Mouse (Mus musculus) ovary, postnatal 36 days (tissue): ENCODE data around the gene Slc9a8.

ENCODE experiments used
- DNase-seq: peaks from one replicate; pipeline ENCODE4 v3.0.0; 2022; ENCODE audit warnings: low spot score, mixed read lengths

The Slc9a8 gene

GRCm38 (mm10) chr2:167449331-167450275 lies 28.1 kb downstream of the Slc9a8 start:
- no peak for DNase-seq

DNA sequence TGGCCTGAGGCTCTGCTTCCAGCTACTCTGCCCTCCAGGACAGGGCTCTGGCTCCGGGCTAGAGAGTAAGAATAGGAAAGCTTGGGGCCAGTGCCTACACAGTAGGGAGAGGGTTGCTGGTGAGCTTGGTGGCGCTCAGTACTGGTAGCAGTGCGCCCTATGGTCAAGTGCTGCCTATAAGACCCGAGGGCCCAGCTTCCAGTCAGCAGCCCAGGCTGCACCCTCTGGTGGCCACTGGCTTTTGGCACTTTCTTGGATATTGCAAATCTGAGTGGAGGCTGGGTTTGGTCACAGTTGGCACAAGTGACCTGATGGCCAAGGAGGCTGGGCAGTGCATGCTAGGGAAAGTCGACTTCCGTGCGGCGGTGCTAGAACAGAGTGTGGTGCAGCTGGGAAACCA lies 29.1 kb downstream of the Slc9a8 start:
- DNase-seq = no peak

GRCm38 (mm10) chr2:167453814-167454213 lies 32.3 kb downstream of the Slc9a8 start:
- DNase-seq = no peak

DNA sequence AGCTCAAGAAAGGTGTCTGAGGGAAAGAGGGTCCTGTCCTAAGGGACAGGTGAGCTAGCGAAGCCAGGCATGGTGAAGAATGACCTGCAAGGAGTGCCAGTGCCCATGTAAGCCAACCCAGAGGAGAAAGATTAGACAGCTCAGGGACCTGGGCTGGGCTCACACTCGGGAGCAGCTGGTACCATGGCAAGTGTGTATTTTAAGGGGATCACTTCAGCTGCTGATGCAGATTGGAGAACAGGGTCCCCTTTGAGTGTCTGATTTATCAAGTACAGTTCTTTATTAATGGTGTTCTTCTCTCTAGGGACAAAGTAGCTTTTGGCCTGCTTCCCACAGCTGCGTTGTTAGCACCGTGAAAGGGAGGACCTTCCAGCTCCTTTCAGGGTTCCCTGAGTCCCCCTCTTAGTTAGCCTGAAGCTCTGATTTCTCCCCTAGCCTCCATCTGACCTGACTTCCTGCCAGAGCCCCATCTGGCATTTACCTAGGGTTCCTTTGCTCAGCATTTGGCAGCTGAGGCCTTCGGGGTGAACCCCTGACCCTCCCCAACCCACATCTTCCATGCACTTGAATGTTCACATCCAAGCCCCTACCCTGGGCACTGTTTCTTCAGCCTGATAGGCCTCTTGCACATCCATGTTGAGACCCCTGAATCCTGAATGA lies 35.0 kb downstream of the Slc9a8 start:
- DNase-seq = no peak

- no peak for DNase-seq
These were observed 35.7 kb downstream of the Slc9a8 start for GRCm38 (mm10) chr2:167457213-167457612.

GRCm38 (mm10) chr2:167458548-167458947 lies 37.0 kb downstream of the Slc9a8 start:
- no peak for DNase-seq

GRCm38 (mm10) chr2:167459071-167459865 lies 37.8 kb downstream of the Slc9a8 start:
- no peak for DNase-seq

- peak; percentile 68 for DNase-seq
These were observed 41.4 kb downstream of the Slc9a8 start for GRCm38 (mm10) chr2:167462954-167463353.

GRCm38 (mm10) chr2:167463802-167464201 lies 42.3 kb downstream of the Slc9a8 start:
- DNase-seq = no peak

- DNase-seq = no peak
These were observed 44.4 kb downstream of the Slc9a8 start for GRCm38 (mm10) chr2:167465951-167466350.

- DNase-seq = no peak
These were observed 45.7 kb downstream of the Slc9a8 start for GRCm38 (mm10) chr2:167467214-167467613.

- DNase-seq = no peak
These were observed 46.9 kb downstream of the Slc9a8 start for GRCm38 (mm10) chr2:167468444-167468843.

DNA sequence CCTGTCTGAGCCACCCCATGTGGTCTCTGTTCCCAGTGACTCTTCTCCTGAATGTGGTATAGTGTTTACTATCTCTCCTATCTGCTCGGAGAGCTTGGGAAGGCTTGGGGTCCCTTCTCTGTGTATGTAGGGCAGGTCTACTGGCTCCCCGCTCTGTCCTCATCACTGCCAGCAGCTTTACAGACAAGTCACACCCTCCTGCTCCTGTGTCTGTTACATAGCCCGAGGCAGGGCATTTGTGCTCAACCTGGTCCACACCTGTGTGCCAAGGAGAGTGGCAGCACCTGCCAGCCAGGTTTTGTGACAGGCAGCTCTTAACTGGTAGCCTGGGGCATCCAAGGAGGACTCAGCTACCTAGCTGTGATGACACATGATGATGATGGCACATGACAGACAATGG lies 49.1 kb downstream of the Slc9a8 start:
- no peak for DNase-seq

GRCm38 (mm10) chr2:167471585-167471984 lies 50.1 kb downstream of the Slc9a8 start:
- no peak for DNase-seq

DNA sequence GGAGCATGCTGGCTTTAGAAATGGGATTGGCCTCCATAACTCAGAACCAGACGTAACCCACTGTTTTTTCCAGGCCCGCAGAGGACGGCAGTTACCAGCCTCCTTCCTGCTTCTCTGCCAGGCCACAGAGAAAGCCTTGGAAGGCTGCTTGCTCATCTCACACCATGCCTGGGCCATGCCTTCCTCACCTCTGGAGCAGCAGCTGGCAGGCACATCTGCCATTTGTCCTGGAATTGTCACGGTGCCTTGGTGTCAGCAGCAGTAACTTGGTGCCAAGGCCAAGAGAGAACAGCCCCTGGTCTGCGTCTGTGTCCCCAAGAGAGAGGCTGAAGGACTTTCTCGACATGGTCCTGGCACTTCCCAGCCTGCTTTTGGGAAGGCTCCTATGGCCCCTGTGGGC lies 52.7 kb downstream of the Slc9a8 start:
- DNase-seq = no peak

GRCm38 (mm10) chr2:167475596-167475995 lies 54.1 kb downstream of the Slc9a8 start:
- DNase-seq = no peak

GRCm38 (mm10) chr2:167476200-167476688 lies 54.7 kb downstream of the Slc9a8 start:
- DNase-seq = peak; percentile 76

DNA sequence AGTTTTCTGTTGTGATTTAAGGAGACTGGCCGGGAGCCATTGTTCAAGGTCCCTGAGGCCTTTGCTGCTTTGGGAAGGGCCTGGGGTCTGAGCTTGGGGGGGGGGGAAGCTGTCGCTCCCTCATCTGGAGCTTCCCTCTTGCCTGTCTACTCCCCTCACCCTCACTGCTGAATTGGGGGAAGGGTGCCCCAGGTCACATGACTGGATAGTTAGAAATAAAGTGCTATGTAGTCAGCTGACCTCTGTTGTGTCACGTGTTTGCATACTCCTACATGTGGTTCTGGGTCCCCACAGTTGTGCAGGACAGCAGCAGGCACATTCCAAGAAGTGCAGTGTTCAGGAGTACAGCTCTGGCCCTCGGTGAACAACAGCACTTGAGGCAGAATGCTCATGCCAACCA lies 55.2 kb downstream of the Slc9a8 start:
- DNase-seq = no peak

DNA sequence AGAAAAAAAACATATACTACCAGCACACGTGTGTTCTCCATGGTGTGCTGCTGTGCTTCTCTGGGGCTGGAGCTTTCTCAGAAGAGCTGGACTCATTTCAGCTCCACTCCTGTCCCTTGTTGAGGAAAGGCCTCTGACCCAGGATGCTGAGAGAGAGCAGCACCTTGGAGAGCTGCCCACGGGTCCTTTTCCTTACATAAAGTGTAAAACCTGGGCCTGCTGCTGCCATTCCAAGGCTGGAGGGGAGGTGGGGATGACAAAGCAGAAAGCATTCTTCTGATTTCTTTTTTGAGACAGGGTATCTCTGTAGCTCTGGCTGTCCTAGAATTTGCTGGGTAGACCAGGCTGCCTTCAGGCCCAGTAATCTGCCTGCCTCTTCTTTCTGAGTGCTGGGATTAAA lies 56.6 kb downstream of the Slc9a8 start:
- DNase-seq = no peak

DNA sequence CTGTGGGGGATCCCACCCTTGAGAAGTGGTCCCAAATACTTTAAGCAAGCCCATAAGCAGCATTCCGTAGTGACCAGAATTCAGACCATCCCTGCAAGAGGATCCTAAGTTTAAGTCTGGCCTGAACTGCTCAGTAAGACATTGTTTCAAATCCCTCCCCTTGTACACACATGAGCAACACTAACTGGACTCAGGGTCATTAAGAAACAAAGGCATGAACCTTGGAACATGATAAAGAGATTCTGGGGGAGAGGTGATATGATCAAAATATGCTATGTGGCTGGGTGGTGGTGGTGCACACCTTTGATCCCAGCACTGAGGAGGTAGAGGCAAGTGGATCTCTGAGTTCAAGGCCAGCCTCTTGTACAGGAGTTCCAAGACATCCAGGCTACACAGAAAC lies 58.0 kb downstream of the Slc9a8 start:
- no peak for DNase-seq

GRCm38 (mm10) chr2:167482681-167483080 lies 61.2 kb downstream of the Slc9a8 start:
- DNase-seq = no peak

DNA sequence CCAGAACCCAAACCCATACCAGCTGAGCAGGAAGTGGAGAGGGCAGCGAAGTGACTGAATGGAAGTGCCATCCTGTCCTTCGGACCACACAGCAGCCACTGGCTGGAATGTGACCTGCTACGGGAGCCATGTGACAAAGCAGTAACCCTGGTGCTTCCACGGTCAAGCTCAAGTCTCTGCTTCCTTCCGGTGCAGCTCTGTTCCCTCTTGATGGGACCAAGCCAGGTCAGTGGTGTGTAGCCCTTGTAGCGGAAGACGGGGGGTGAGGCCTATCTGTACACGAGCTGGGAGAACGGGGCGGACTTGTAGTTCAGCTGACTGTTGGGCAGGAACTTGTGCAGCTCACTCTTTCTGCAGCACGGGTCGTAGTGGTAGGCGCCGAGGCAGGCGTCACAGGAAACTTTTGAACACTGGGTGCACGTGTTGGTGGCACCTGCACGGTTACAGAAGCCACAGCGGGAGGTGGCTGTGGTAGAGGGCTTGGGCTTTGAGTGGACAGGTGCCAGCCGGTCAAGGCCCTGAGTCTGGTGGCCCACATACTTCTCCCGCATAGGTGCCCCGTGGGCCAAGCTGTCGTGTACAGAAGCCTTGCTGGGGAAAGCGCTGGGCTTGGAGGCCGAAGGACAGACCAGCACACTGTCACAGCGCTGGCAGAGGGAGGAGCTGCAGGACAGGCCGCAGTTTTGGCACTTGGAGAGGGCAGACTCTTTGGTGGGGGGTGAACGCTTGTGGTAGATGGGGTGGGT lies 61.7 kb downstream of the Slc9a8 start:
- no peak for DNase-seq
